In the genomic region with DNA sequence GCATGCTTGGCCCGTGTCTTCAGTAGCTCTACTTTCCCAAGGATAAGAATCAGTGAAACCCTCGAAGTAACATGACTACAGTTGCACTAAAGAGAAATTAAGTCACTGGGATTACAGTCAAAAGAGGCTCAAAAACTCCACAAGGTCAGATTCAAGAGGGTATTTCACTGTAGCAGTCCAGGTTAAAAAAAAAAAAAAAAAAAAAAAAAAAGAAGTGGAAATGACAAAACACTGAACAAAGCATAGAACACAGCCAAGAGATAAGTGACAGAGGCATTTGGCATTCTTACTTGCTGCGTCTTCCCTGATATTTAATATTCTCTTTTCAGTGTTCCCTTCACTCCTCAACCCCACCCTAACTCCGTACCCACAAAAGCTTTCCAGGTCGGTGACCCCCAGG, we compare ENCODE assay signal across 27 mouse cellular contexts.
"Had no signal": no experiment of that assay in that cellular context is flagged by ENCODE, and none has a peak within 500 bp of the region (broad histone marks: within the 10 kb centered on the region; RNA-seq: fewer than 3 reads in every experiment).

No protein-coding gene starts in this region.

- H3K27ac ChIP-seq: embryonic facial prominence, embryonic 10.5 days; embryonic facial prominence, embryonic 12.5 days; embryonic facial prominence, embryonic 13.5 days; embryonic facial prominence, embryonic 15.5 days; forebrain, embryonic 10.5 days; forebrain, embryonic 12.5 days; forebrain, embryonic 13.5 days; forebrain, embryonic 15.5 days; gastrocnemius, adult 2 months; heart, adult 2 months had no signal

- H3K27me3 ChIP-seq: embryonic facial prominence, embryonic 12.5 days; embryonic facial prominence, embryonic 13.5 days; embryonic facial prominence, embryonic 15.5 days; forebrain, embryonic 12.5 days; forebrain, embryonic 13.5 days; forebrain, embryonic 15.5 days had no signal

- H3K36me3 ChIP-seq: embryonic facial prominence, embryonic 10.5 days; embryonic facial prominence, embryonic 12.5 days; embryonic facial prominence, embryonic 13.5 days; embryonic facial prominence, embryonic 15.5 days; forebrain, embryonic 10.5 days; forebrain, embryonic 12.5 days; forebrain, embryonic 15.5 days had no signal

- H3K9ac ChIP-seq: embryonic facial prominence, embryonic 12.5 days; embryonic facial prominence, embryonic 13.5 days; embryonic facial prominence, embryonic 15.5 days; forebrain, embryonic 12.5 days; forebrain, embryonic 13.5 days; forebrain, embryonic 15.5 days; forebrain, postnatal 0 days had no signal

- H3K4me1 ChIP-seq: embryonic facial prominence, embryonic 15.5 days; forebrain, embryonic 10.5 days; forebrain, embryonic 12.5 days had no signal

- H3K4me2 ChIP-seq: embryonic facial prominence, embryonic 12.5 days; embryonic facial prominence, embryonic 13.5 days; embryonic facial prominence, embryonic 15.5 days; forebrain, embryonic 12.5 days; forebrain, embryonic 13.5 days; forebrain, embryonic 15.5 days had no signal

- ATAC-seq: forebrain, embryonic 13.5 days; forebrain, embryonic 14.5 days; forebrain, embryonic 15.5 days; forebrain, embryonic 16.5 days; forebrain, postnatal 0 days had no signal

- DNase-seq: cerebellum, adult 9-10 months; cerebellum, adult 9-11 months; cerebellum, postnatal 10 days; cerebellum, postnatal 14 days; cerebellum, postnatal 25 days; cerebellum, postnatal 36 days; embryo, embryonic 11 days; forebrain, postnatal 0 days; gastrocnemius, adult 2 months; gastrocnemius, postnatal 10 days; gastrocnemius, postnatal 14 days; gastrocnemius, postnatal 25 days; gastrocnemius, postnatal 36 days; heart, adult 11 months; heart, adult 18-20 months; heart, adult 2 months had no signal

- H3K4me3 ChIP-seq: embryonic facial prominence, embryonic 10.5 days; embryonic facial prominence, embryonic 12.5 days; embryonic facial prominence, embryonic 13.5 days; embryonic facial prominence, embryonic 15.5 days; erythroblast, embryonic 14.5 days; forebrain, embryonic 10.5 days; forebrain, embryonic 12.5 days; forebrain, embryonic 13.5 days; forebrain, embryonic 15.5 days; gastrocnemius, adult 2 months; heart, adult 2 months had no signal

- H3K9me3 ChIP-seq: embryonic facial prominence, embryonic 10.5 days; embryonic facial prominence, embryonic 12.5 days; embryonic facial prominence, embryonic 13.5 days; embryonic facial prominence, embryonic 15.5 days; forebrain, embryonic 10.5 days; forebrain, embryonic 12.5 days; forebrain, embryonic 13.5 days; forebrain, embryonic 15.5 days had no signal
